Mouse (Mus musculus): ENCODE results near the gene Scamp3.

Scamp3 gene

GRCm38 (mm10) chr3:89163123-89163522 lies 14.2 kb upstream of the Scamp3 start:
- in situ Hi-C loops (cut with MboI, MseI), result no loop called here

GRCm38 (mm10) chr3:89163643-89164245 lies 13.5 kb upstream of the Scamp3 start:
- in situ Hi-C loops (cut with MboI, MseI), result no loop called here

- in situ Hi-C loops (cut with MboI, MseI), result no loop called here
Observed at GRCm38 (mm10) chr3:89164506-89165267, 12.6 kb upstream of the Scamp3 start, which contains the start of gene Clk2. TSS of gene Clk2 (plus strand) at chr3:89164795.

GRCm38 (mm10) chr3:89165268-89165870 lies 11.9 kb upstream of the Scamp3 start:
- in situ Hi-C loops (cut with MboI, MseI), result no loop called here

- in situ Hi-C loops (cut with MboI, MseI), result no loop called here
Observed at GRCm38 (mm10) chr3:89166945-89167344, 10.3 kb upstream of the Scamp3 start.

- in situ Hi-C loops (cut with MboI, MseI), result loop anchor here (25.0 kb wide), 1 partner anchor 887 kb away; the partner anchor contains the start of genes 4933434E20Rik, Tpm3 and Ubap2l
Observed at GRCm38 (mm10) chr3:89174844-89175243, 2.4 kb upstream of the Scamp3 start.

GRCm38 (mm10) chr3:89175544-89175943 lies 1.7 kb upstream of the Scamp3 start:
- in situ Hi-C loops (cut with MboI, MseI), result loop anchor here (25.0 kb wide), 1 partner anchor 887 kb away; the partner anchor contains the start of genes 4933434E20Rik, Tpm3 and Ubap2l

GRCm38 (mm10) chr3:89176421-89176820 lies 852 bp upstream of the Scamp3 start:
- in situ Hi-C loops (cut with MboI, MseI), result loop anchor here (25.0 kb wide), 1 partner anchor 886 kb away; the partner anchor contains the start of genes 4933434E20Rik, Tpm3 and Ubap2l

- in situ Hi-C loops (cut with MboI, MseI), result loop anchor here (25.0 kb wide), 1 partner anchor 884 kb away; the partner anchor contains the start of genes 4933434E20Rik, Tpm3 and Ubap2l
Observed at GRCm38 (mm10) chr3:89178107-89178385, 773 bp downstream of the Scamp3 start.

- in situ Hi-C loops (cut with MboI, MseI), result loop anchor here (25.0 kb wide), 1 partner anchor 883 kb away; the partner anchor contains the start of genes 4933434E20Rik, Tpm3 and Ubap2l
Observed at GRCm38 (mm10) chr3:89179056-89179455, 1.8 kb downstream of the Scamp3 start.

GRCm38 (mm10) chr3:89181749-89182500 lies 4.7 kb downstream of the Scamp3 start:
- in situ Hi-C loops (cut with MboI, MseI), result loop anchor here (25.0 kb wide), 1 partner anchor 880 kb away; the partner anchor contains the start of genes 4933434E20Rik, Tpm3 and Ubap2l

GRCm38 (mm10) chr3:89182531-89183057 lies 5.3 kb downstream of the Scamp3 start:
- in situ Hi-C loops (cut with MboI, MseI), result loop anchor here (25.0 kb wide), 1 partner anchor 880 kb away; the partner anchor contains the start of genes 4933434E20Rik, Tpm3 and Ubap2l

GRCm38 (mm10) chr3:89183058-89183958 lies 6.0 kb downstream of the Scamp3 start, which contains the start of gene Fam189b:
TSS of gene Fam189b (plus strand) at chr3:89183143.
- in situ Hi-C loops (cut with MboI, MseI), result loop anchor here (25.0 kb wide), 1 partner anchor 879 kb away; the partner anchor contains the start of genes 4933434E20Rik, Tpm3 and Ubap2l

- in situ Hi-C loops (cut with MboI, MseI), result loop anchor here (25.0 kb wide), 1 partner anchor 878 kb away; the partner anchor contains the start of genes 4933434E20Rik, Tpm3 and Ubap2l
Observed at GRCm38 (mm10) chr3:89183959-89184315, 6.7 kb downstream of the Scamp3 start.

- in situ Hi-C loops (cut with MboI, MseI), result loop anchor here (25.0 kb wide), 1 partner anchor 875 kb away; the partner anchor contains the start of genes 4933434E20Rik, Tpm3 and Ubap2l
Observed at GRCm38 (mm10) chr3:89187197-89187596, 9.9 kb downstream of the Scamp3 start.

- in situ Hi-C loops (cut with MboI, MseI), result loop anchor here (25.0 kb wide), 1 partner anchor 874 kb away; the partner anchor contains the start of genes 4933434E20Rik, Tpm3 and Ubap2l
Observed at GRCm38 (mm10) chr3:89187690-89188477, 10.6 kb downstream of the Scamp3 start.

GRCm38 (mm10) chr3:89188478-89188875 lies 11.2 kb downstream of the Scamp3 start:
- in situ Hi-C loops (cut with MboI, MseI), result loop anchor here (25.0 kb wide), 1 partner anchor 874 kb away; the partner anchor contains the start of genes 4933434E20Rik, Tpm3 and Ubap2l

GRCm38 (mm10) chr3:89190436-89190835 lies 13.2 kb downstream of the Scamp3 start:
- in situ Hi-C loops (cut with MboI, MseI), result loop anchor here (25.0 kb wide), 1 partner anchor 872 kb away; the partner anchor contains the start of genes 4933434E20Rik, Tpm3 and Ubap2l
